Mouse (Mus musculus): Measurements from ENCODE around the gene Gm21981.

Gene Gm21981

GRCm38 (mm10) chr17:47694442-47694502, at the start of gene Gm21981:
TSS of gene Gm21981 (minus strand) at chr17:47694455.
- DNase-seq: no peak

GRCm38 (mm10) chr17:47742991-47743734, 48.9 kb upstream of the Gm21981 start:
- DNase-seq: no peak

GRCm38 (mm10) chr17:47740186-47740585, 45.9 kb upstream of the Gm21981 start:
- DNase-seq: no peak

GRCm38 (mm10) chr17:47738879-47739798, 44.9 kb upstream of the Gm21981 start:
- peak; percentile 69 to 76 for DNase-seq

GRCm38 (mm10) chr17:47738066-47738878, 44.0 kb upstream of the Gm21981 start:
- peak; percentile 88 to 93 for DNase-seq

GRCm38 (mm10) chr17:47737271-47738065, 43.2 kb upstream of the Gm21981 start:
- DNase-seq: peak; percentile 94

GRCm38 (mm10) chr17:47736856-47737255, 42.6 kb upstream of the Gm21981 start, which contains the start of gene Tfeb:
TSS of gene Tfeb (plus strand) at chr17:47737030.
- DNase-seq: peak; percentile 95 to 99

GRCm38 (mm10) chr17:47735553-47736100, 41.4 kb upstream of the Gm21981 start:
- DNase-seq: no peak

GRCm38 (mm10) chr17:47730633-47731575, 36.6 kb upstream of the Gm21981 start:
- no peak for DNase-seq

GRCm38 (mm10) chr17:47726566-47726965, 32.3 kb upstream of the Gm21981 start, which contains the start of gene Pgc:
TSS of gene Pgc (plus strand) at chr17:47726842.
- DNase-seq: no peak

GRCm38 (mm10) chr17:47721183-47721582, 26.9 kb upstream of the Gm21981 start:
- DNase-seq: no peak

- DNase-seq: no peak
Observed at GRCm38 (mm10) chr17:47715037-47715436, 20.8 kb upstream of the Gm21981 start.

- no peak for DNase-seq
Observed at GRCm38 (mm10) chr17:47712889-47713571, 18.8 kb upstream of the Gm21981 start.

GRCm38 (mm10) chr17:47711883-47712282, 17.6 kb upstream of the Gm21981 start:
- DNase-seq: no peak

GRCm38 (mm10) chr17:47710036-47710435, 15.8 kb upstream of the Gm21981 start:
- DNase-seq: no peak

GRCm38 (mm10) chr17:47708972-47709371, 14.7 kb upstream of the Gm21981 start:
- no peak for DNase-seq

- no peak for DNase-seq
Observed at GRCm38 (mm10) chr17:47707961-47708360, 13.7 kb upstream of the Gm21981 start.

GRCm38 (mm10) chr17:47706196-47706595, 11.9 kb upstream of the Gm21981 start:
- no peak for DNase-seq

- no peak for DNase-seq
Observed at GRCm38 (mm10) chr17:47704692-47705091, 10.4 kb upstream of the Gm21981 start.

- DNase-seq: no peak
Observed at GRCm38 (mm10) chr17:47703556-47703955, 9.3 kb upstream of the Gm21981 start.
